Mouse (Mus musculus): ENCODE results near the gene Adat2.

Adat2 gene

DNA sequence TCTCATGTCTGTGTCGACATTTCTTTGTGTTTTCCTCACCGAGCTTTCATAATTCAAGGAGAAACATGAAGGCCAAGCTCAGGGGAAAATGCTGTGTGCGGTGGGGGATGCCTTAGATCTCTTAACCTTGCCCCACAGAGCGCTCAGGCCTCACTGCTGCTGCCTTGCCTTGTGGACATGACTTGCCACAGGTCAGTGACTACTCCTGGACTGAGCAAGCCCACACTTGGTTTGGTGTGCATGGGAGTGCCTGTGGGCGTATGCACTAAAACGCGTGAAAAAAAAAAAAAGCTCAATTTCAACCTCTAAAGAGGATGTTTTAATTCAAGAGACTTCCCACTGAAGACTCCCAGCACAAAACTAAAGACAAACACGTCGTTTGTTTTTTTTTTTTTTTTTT, 44.2 kb downstream of the Adat2 start:
- DNase-seq, result no peak

DNA sequence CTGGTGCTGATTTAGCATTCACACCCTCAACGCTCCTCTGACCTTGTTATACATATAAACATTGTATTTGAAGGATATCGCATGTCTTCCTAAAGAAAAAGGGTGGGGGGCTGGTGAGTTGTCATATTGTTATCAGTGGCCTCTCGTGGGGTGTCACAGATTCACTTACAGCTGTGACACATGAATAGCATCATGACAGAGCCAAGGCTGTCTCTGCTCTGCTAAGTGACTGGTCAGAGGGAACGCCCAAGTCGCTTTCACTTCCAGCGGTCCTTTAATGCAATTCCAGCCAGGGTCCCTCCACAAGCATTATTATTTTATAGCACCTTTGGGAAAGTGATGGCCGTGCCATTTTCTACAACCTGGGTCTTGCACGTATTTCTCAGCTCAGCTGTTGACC, 44.8 kb downstream of the Adat2 start:
- DNase-seq, result no peak

- DNase-seq, result no peak
These were observed 48.2 kb downstream of the Adat2 start for GRCm38 (mm10) chr10:13600926-13601325.

Data from lung, postnatal 10 days (tissue).